Mouse (Mus musculus): ENCODE measurements at regions not wholly inside any gene's neighbourhood (a gene's known extent, or its start where the extent isn't known, plus 50 kb on each side); places are given as distances from the start of the nearest gene placed in this dataset.
A peak's percentile ranks its signal among the peaks of the same experiment; 100 is the strongest.

- no peak for DNase-seq (ENCODE audit: extremely low read depth, low read depth, low spot score)
These were observed 448.2 kb downstream of the Tdrd3 start for GRCm38 (mm10) chr14:87864388-87865215.

GRCm38 (mm10) chr14:87865216-87866202 lies 449.1 kb downstream of the Tdrd3 start:
- no peak for DNase-seq (ENCODE audit: extremely low read depth, low read depth, low spot score)

GRCm38 (mm10) chr14:87901784-87902183 lies 485.3 kb downstream of the Tdrd3 start:
- peak; percentile 5 for DNase-seq (ENCODE audit: extremely low read depth, low read depth, low spot score)

GRCm38 (mm10) chr14:87902416-87902815 lies 486.0 kb downstream of the Tdrd3 start:
- DNase-seq (ENCODE audit: extremely low read depth, low read depth, low spot score) = peak; percentile 25

All from fat pad, adult 2 months (tissue).